Mouse (Mus musculus): ENCODE data around the gene Ccno. TPM values are rescaled to one million over a fixed set of nuclear protein-coding genes. Genes with fewer than 3 reads are reported as not detected.
"Not testable (repeated sequence)": the region's sequence is repeated elsewhere in the genome, so short reads cannot be mapped to it uniquely, and the experiment has no call there.

The Ccno gene
- polyA plus RNA-seq, 1 experiment from 2014 or later = 5.2 TPM

DNA sequence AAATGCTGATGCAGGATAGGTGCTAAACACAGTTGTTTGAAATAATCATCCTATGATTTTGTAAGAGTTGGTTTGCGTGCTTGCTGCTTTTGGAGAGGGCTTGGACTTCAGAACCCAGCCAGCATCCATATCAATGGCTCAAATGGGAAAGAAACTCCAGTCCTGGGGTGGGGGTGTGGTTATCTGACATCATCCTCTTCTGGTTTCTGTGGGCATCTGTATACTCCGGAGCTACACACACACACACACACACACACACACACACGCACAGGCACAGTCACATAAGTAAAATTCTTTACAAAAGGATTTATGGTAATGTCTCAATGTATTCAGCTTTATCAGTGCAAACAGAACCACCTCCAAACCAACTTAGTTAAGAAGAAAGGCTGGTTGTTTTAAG is 12.5 kb downstream of the Ccno start:
- Histone ChIP-seq H3K4me1 (ENCODE audit: insufficient read depth) (no peaks in the 10 kb centered on the region), H3K27ac (ENCODE audit: low read depth) (0 out of 2 replicates have a peak overlapping the region, but pooled peaks have one; percentile 60), H3K36me3 (ENCODE audit: insufficient read depth) (no peaks in the 10 kb centered on the region), H3K4me2 (0 out of 2 replicates have a peak overlapping the region, but pooled peaks have one; percentile 18), H3K9ac (no peak overlapping the region), H3K9me3 (ENCODE audit: low read depth, low read length) (no peaks in the 10 kb centered on the region), H3K4me3 (ENCODE audit: low read depth, low read length) (no peak overlapping the region), H3K27me3 (ENCODE audit: insufficient read depth, low read length) (peaks cover 50% of the 10 kb centered on the region)
- WGBS = 65% methylated on average over 3 of the region's 3 CpGs
- TF ChIP-seq CTCF (IDR thresholded peaks at IDR 0.05; ENCODE audit: low read depth) = no peak
- ATAC-seq (ENCODE audit: insufficient read depth) (no peak), DNase-seq (no peak)

- no peaks in the 10 kb centered on the region for H3K9me3 ChIP-seq (ENCODE audit: low read depth, low read length)
- ATAC-seq (ENCODE audit: insufficient read depth) (peak; percentile 90), DNase-seq (peak; percentile 72)
- 0 out of 2 replicates have a peak overlapping the region, but pooled peaks have one; percentile 60 for H3K27ac ChIP-seq (ENCODE audit: low read depth)
- H3K4me2 ChIP-seq = peak overlapping the region; percentile 18; the same call in 1 of the 2 replicates
- H3K4me1 ChIP-seq (ENCODE audit: insufficient read depth) = no peaks in the 10 kb centered on the region
- no peak for TF ChIP-seq CTCF (IDR thresholded peaks at IDR 0.05; ENCODE audit: low read depth)
- no peaks in the 10 kb centered on the region for H3K36me3 ChIP-seq (ENCODE audit: insufficient read depth)
- WGBS = 48% methylated on average over 9 of the region's 9 CpGs
- H3K9ac ChIP-seq = no peak overlapping the region
- peaks cover 43% of the 10 kb centered on the region for H3K27me3 ChIP-seq (ENCODE audit: insufficient read depth, low read length)
- H3K4me3 ChIP-seq (ENCODE audit: low read depth, low read length) = no peak overlapping the region
These were observed 13.1 kb downstream of the Ccno start for GRCm38 (mm10) chr13:113000576-113001318.

GRCm38 (mm10) chr13:113012683-113013082 is 25.1 kb downstream of the Ccno start:
- no peaks in the 10 kb centered on the region for H3K27me3 ChIP-seq (ENCODE audit: insufficient read depth, low read length)
- H3K9ac ChIP-seq = no peak overlapping the region
- no peaks in the 10 kb centered on the region for H3K36me3 ChIP-seq (ENCODE audit: insufficient read depth)
- DNase-seq = no peak
- no peak for ATAC-seq (ENCODE audit: insufficient read depth)
- no peak overlapping the region for H3K4me3 ChIP-seq (ENCODE audit: low read depth, low read length)
- no peak for TF ChIP-seq CTCF (IDR thresholded peaks at IDR 0.05; ENCODE audit: low read depth)
- H3K9me3 ChIP-seq (ENCODE audit: low read depth, low read length) = no peaks in the 10 kb centered on the region
- WGBS = 69% methylated on average over 6 of the region's 6 CpGs
- no peaks in the 10 kb centered on the region for H3K4me1 ChIP-seq (ENCODE audit: insufficient read depth)
- H3K4me2 ChIP-seq = peak overlapping the region; percentile 55; the same call in 1 of the 2 replicates
- no peak overlapping the region for H3K27ac ChIP-seq (ENCODE audit: low read depth)

- H3K4me3 ChIP-seq (ENCODE audit: low read depth, low read length) = peak overlapping the region; percentile 18; the same call in 1 of the 2 replicates
- H3K4me2 ChIP-seq = peak overlapping the region; percentile 55
- not testable (repeated sequence) for H3K4me1 ChIP-seq (ENCODE audit: insufficient read depth); ATAC-seq (ENCODE audit: insufficient read depth); H3K9ac ChIP-seq; DNase-seq; H3K36me3 ChIP-seq (ENCODE audit: insufficient read depth); H3K27ac ChIP-seq (ENCODE audit: low read depth); H3K9me3 ChIP-seq (ENCODE audit: low read depth, low read length); H3K27me3 ChIP-seq (ENCODE audit: insufficient read depth, low read length)
- WGBS = 34% methylated on average over 18 of the region's 20 CpGs
These were observed 25.8 kb downstream of the Ccno start for GRCm38 (mm10) chr13:113013174-113013953.

DNA sequence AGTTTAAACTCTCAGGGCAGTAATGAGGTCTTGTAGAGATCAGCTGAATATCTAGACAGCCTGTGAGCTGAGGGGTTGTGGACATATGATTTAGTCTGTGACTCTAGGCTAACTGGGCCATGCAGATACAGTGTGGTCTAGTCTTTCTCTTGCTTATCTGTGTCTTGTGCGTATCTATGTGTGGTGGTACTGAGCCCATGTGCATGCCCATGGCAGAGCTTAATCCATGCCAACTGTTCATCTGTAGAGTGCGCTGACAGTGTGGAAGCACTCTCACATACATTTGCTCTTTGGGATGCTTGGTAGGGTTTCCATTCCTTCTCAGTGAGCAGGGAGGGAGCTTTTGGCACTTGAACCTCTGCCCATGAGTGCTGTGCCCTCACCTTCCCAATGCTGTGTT is 33.9 kb downstream of the Ccno start:
- no peaks in the 10 kb centered on the region for H3K27me3 ChIP-seq (ENCODE audit: insufficient read depth, low read length)
- H3K36me3 ChIP-seq (ENCODE audit: insufficient read depth) = no peaks in the 10 kb centered on the region
- no peak for ATAC-seq (ENCODE audit: insufficient read depth)
- 81% methylated on average over 2 of the region's 2 CpGs for WGBS
- no peak overlapping the region for H3K9ac ChIP-seq
- TF ChIP-seq CTCF (IDR thresholded peaks at IDR 0.05; ENCODE audit: low read depth) = no peak
- H3K9me3 ChIP-seq (ENCODE audit: low read depth, low read length) = no peaks in the 10 kb centered on the region
- no peaks in the 10 kb centered on the region for H3K4me1 ChIP-seq (ENCODE audit: insufficient read depth)
- H3K4me2 ChIP-seq = no peak overlapping the region
- no peak for DNase-seq
- H3K27ac ChIP-seq (ENCODE audit: low read depth) = no peak overlapping the region
- no peak overlapping the region for H3K4me3 ChIP-seq (ENCODE audit: low read depth, low read length)

DNA sequence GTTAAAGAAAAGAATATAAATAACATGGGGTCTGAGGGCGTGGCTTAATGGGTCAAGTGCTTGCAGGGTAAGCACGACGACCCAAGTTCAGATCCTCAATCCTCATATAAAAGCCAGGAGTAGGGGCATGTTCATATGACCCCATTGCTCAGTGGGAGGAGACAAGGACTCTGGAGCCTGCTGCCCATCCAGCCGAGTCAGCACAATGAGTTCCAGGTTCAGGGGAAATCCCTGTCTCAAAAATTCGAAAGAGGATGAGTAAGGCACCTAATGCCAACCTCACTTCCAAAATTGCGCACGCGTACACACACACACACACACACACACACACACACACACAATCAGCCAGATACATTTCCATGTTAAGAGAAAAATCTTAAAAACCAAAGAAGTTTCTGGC is 34.9 kb downstream of the Ccno start:
- Histone ChIP-seq H3K4me2 (no peak overlapping the region), H3K9ac (no peak overlapping the region), H3K36me3 (ENCODE audit: insufficient read depth) (no peaks in the 10 kb centered on the region), H3K4me1 (ENCODE audit: insufficient read depth) (no peaks in the 10 kb centered on the region), H3K27me3 (ENCODE audit: insufficient read depth, low read length) (no peaks in the 10 kb centered on the region), H3K4me3 (ENCODE audit: low read depth, low read length) (no peak overlapping the region), H3K27ac (ENCODE audit: low read depth) (no peak overlapping the region), H3K9me3 (ENCODE audit: low read depth, low read length) (no peaks in the 10 kb centered on the region)
- no peak for DNase-seq
- no peak for TF ChIP-seq CTCF (IDR thresholded peaks at IDR 0.05; ENCODE audit: low read depth)
- ATAC-seq (ENCODE audit: insufficient read depth) = no peak
- WGBS = 67% methylated on average over 8 of the region's 8 CpGs

Measured in lung, embryonic 14.5 days (tissue).